Mouse (Mus musculus) mature B cell (primary cell): ENCODE measurements around the gene Spryd3.

ENCODE experiments used
- in situ Hi-C: fragments of 300-500 bp; cut with MboI; formaldehyde crosslinking; loops from 2 replicates; pipeline ENCODE4 v1.14.3; 2019

Spryd3 gene

DNA sequence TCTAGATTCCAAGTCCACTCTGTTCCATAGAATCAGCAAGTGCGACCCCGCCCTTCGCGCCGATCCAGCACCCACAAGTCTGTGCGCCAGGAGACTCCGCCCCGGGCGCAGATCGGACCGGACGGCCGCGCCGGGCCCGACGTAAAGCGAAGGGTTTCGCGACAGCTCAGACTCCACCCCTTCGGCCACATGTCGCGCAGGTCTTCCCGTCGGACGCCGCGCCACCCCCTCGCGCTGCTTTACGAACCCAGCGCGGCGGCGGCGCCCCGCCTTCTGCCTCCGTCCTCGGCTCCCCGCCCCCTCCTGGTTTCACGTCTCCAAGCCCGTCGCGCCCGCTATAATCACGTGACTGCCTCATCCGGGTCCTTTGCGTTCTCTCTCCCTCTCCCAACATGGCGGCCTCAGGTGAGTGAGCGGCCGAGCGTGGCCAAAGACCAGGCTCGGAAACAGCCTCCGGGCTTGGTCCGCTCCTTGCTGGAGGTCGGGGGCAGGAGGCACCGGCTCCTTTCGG, 62.4 kb downstream of the Spryd3 start, which contains the start of gene Eif4b:
TSS of gene Eif4b (plus strand) at position 215 of the 511 bp plus-strand sequence.
- in situ Hi-C loops = loop anchor here (5.0 kb wide), 1 partner anchor 81 kb away; no protein-coding TSS in a partner anchor

DNA sequence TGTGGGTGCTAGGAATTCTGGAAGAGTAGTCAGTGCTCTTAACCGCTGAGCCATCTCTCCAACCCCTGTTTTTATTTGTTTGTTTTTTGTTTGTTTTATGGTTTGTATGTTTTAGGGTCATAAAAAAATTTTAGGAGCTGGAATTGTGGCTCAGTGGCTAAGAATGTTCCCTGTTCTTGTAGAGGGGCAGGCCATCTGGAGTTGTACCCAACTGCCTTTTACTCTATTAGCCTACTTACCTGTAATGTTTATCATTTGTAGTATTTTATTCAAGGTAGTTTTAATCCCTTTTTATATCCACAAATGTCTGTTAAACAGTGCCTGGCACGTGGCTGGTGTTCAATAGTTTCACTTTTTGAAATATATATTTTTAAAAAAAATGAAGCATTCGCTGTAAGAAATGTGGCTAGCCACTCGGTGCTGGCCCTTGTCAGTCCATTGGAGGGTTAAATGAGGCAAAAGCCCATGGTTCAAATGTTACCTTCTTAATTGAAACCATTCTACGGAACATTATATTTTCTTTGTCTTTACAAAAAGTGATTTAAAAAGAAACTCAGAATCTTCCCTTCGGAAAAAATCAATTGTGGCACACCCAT, 63.0 kb downstream of the Spryd3 start:
- in situ Hi-C loops = loop anchor here (5.0 kb wide), 1 partner anchor 81 kb away; no protein-coding TSS in a partner anchor

DNA sequence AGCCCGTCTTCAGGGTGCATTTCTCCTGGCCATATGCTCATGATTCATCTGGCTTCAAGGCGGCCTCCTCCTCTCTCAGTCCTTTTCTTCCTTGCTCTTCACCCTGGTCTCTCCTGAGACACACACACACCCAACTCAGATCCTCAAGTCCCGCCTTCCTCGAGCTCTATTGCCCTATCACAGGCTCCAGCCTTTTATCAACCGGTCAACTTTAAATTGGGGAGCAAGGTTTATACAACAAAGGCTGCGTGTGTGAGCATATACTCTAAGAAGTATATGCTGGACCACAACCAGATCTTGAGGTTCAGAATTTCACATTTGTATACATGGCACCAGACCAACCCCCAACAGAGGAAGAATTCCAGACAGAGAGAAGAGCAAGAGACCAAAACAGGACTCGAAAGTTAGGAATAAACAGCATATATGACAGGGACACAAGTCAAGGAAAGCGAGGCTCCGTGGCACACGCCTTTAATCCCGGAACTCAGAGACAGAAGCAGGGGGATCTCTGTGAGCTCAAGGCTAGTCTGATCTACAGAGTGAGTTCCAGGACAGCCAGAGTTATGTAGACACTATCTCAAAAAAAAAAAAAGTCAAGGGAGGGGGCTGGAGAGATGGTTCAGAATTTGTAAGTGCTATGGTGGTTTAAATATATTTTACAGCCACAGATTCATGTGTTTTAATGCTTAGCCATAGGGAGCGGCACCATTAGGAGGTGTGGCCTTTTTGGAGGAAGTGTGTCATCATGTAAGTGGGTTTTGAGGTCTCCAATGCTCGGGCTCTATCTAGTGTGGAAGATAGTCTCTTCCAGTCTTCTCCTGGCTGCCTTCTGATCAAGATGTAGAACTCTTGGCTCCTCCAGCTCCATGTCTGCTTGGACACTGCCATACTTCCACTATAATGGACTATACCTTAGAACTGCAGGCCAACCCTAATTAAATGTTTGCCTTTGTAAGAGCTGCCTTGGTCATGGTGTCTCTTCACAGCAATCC, 65.3 kb downstream of the Spryd3 start:
- in situ Hi-C loops = loop anchor here (5.0 kb wide), 1 partner anchor 78 kb away; no protein-coding TSS in a partner anchor
